ENCODE assay signal across 8 mouse cellular contexts in the genomic region with DNA sequence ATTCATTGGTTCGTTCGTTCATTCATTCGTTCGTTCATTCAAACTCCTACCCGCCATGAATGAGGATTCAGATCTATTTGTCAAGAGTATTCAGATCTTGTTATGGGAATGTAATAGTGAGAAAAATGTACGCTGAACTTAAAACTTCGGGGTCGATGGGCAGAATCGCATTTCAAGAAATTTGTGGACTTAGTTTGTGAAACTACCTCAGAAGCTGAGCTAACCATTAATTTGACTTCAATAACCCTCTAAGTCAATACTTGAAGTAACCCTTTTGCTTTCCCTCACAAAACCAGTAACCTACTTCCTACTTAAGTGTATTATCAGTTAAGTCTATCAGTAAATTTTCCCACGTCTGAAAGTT. TPM values are rescaled to one million over a fixed set of nuclear protein-coding genes. Genes with fewer than 3 reads are reported as not detected.
DNase-seq lines count a peak whose midpoint lies in the region; ATAC-seq and TF ChIP-seq lines count a peak whose summit lies in the region.

No protein-coding gene starts in this region.

- DNase-seq in heart, postnatal 10 days, result no peak
- DNase-seq in liver, embryonic 14.5 days (ENCODE audit: low read depth in 3 of 3, low spot score in 3 of 3), result no peak
- no peak for DNase-seq in spleen, postnatal 10 days (ENCODE audit: low spot score in 2 of 2)
- no peak for DNase-seq in gastrocnemius, postnatal 14 days
- DNase-seq in gastrocnemius, postnatal 36 days, result no peak

- H3K27ac ChIP-seq in heart, embryonic 11.5 days (ENCODE audit: low read depth, low read length), result no peak overlapping the region
- H3K27ac ChIP-seq in forebrain, embryonic 16.5 days (ENCODE audit: low read length), result peak overlapping the region; percentile 96
- no peak overlapping the region for H3K27ac ChIP-seq in liver, embryonic 14.5 days

- peak overlapping the region; percentile 74 for H3K4me2 ChIP-seq in heart, embryonic 11.5 days
- H3K4me2 ChIP-seq in forebrain, embryonic 16.5 days (ENCODE audit: low read length), result peak overlapping the region; percentile 70
- peak overlapping the region; percentile 69 for H3K4me2 ChIP-seq in liver, embryonic 14.5 days (ENCODE audit: low read depth)

- no peaks in the 10 kb centered on the region for H3K27me3 ChIP-seq in heart, embryonic 11.5 days (ENCODE audit: control insufficient read depth, insufficient read depth, low read length)
- H3K27me3 ChIP-seq in E14TG2a.4 (ENCODE audit: insufficient read depth, low read length), result peaks cover 11% of the 10 kb centered on the region
- no peaks in the 10 kb centered on the region for H3K27me3 ChIP-seq in forebrain, embryonic 16.5 days (replicated peaks; ENCODE audit: control insufficient read depth, insufficient read depth, low read length)
- peaks cover 4% of the 10 kb centered on the region for H3K27me3 ChIP-seq in liver, embryonic 14.5 days (ENCODE audit: control insufficient read depth, insufficient read depth, low read length)

- H3K4me1 ChIP-seq in heart, embryonic 11.5 days (ENCODE audit: control insufficient read depth, insufficient read depth, low read length), result peaks cover 6% of the 10 kb centered on the region; the same call in 1 of the 2 replicates
- peaks cover 17% of the 10 kb centered on the region for H3K4me1 ChIP-seq in E14TG2a.4 (replicated peaks; ENCODE audit: low read depth, low read length)
- H3K4me1 ChIP-seq in forebrain, embryonic 16.5 days (replicated peaks; ENCODE audit: control insufficient read depth, insufficient read depth, low read length), result peaks cover 26% of the 10 kb centered on the region
- H3K4me1 ChIP-seq in liver, embryonic 14.5 days (replicated peaks; ENCODE audit: control insufficient read depth in 2 of 2, insufficient read depth in 2 of 2, low read length in 1 of 2), result peaks cover 8 to 12% of the 10 kb centered on the region in 2 experiments

- H3K36me3 ChIP-seq in heart, embryonic 11.5 days (ENCODE audit: control insufficient read depth, insufficient read depth, low read length), result no peaks in the 10 kb centered on the region
- H3K36me3 ChIP-seq in E14TG2a.4 (ENCODE audit: insufficient read depth, low read length), result no peaks in the 10 kb centered on the region
- no peaks in the 10 kb centered on the region for H3K36me3 ChIP-seq in forebrain, embryonic 16.5 days (ENCODE audit: control insufficient read depth, insufficient read depth)
- H3K36me3 ChIP-seq in liver, embryonic 14.5 days (replicated peaks; ENCODE audit: control insufficient read depth, insufficient read depth, low read depth), result no peaks in the 10 kb centered on the region

- no peak for TF ChIP-seq EP300 in liver, embryonic 14.5 days (IDR thresholded peaks at IDR 0.05; ENCODE audit: low read depth)

- no peak for TF ChIP-seq CTCF in E14TG2a.4 (conservative IDR thresholded peaks at IDR 0.05; ENCODE audit: low read length)
- no peak for TF ChIP-seq CTCF in liver, embryonic 14.5 days (IDR thresholded peaks at IDR 0.05; ENCODE audit: low read depth)

- H3K9me3 ChIP-seq in heart, embryonic 11.5 days (replicated peaks; ENCODE audit: control insufficient read depth, low read length), result no peaks in the 10 kb centered on the region
- H3K9me3 ChIP-seq in E14TG2a.4 (ENCODE audit: low read length), result no peaks in the 10 kb centered on the region
- H3K9me3 ChIP-seq in forebrain, embryonic 16.5 days (ENCODE audit: control insufficient read depth, low read length), result no peaks in the 10 kb centered on the region
- no peaks in the 10 kb centered on the region for H3K9me3 ChIP-seq in liver, embryonic 14.5 days (ENCODE audit: control insufficient read depth, low read length)

- intact Hi-C loops in heart, postnatal 10 days (cut with DNase I), result loop anchor here (5.0 kb wide), 1 partner anchor 517 kb away; the partner anchor contains the start of genes D6Wsu163e and Rad51ap1
- intact Hi-C loops in gastrocnemius, postnatal 14 days (cut with DNase I; ENCODE audit: low total_unique reads), result no loop called here
- intact Hi-C loops in gastrocnemius, postnatal 36 days (cut with DNase I), result loop anchor here (10.0 kb wide), 1 partner anchor 510 kb away; no protein-coding TSS in a partner anchor

- ATAC-seq in heart, embryonic 11.5 days (replicated peaks; ENCODE audit: insufficient number of reproducible peaks, low FRiP score, low TSS enrichment), result no peak
- no peak for ATAC-seq in forebrain, embryonic 16.5 days
- no peak for ATAC-seq in liver, embryonic 14.5 days (ENCODE audit: insufficient read depth)

- WGBS in heart, embryonic 11.5 days (ENCODE audit: insufficient replicate concordance), result 50% methylated on average over 10 of the region's 10 CpGs
- WGBS in forebrain, embryonic 16.5 days, result 33% methylated on average over 10 of the region's 10 CpGs
- WGBS in liver, embryonic 14.5 days (ENCODE audit: insufficient replicate concordance), result 31% methylated on average over 10 of the region's 10 CpGs

- peak overlapping the region; percentile 92 for H3K9ac ChIP-seq in heart, embryonic 11.5 days (ENCODE audit: low read depth, low read length)
- peak overlapping the region; percentile 80 for H3K9ac ChIP-seq in forebrain, embryonic 16.5 days (replicated peaks; ENCODE audit: low read depth, low read length)
- peak overlapping the region; percentile 71 for H3K9ac ChIP-seq in liver, embryonic 14.5 days (replicated peaks)

- peak overlapping the region; percentile 72 for H3K4me3 ChIP-seq in heart, embryonic 11.5 days (ENCODE audit: low read depth, low read length)
- H3K4me3 ChIP-seq in E14TG2a.4 (replicated peaks; ENCODE audit: low read length), result peak overlapping the region; percentile 82
- H3K4me3 ChIP-seq in forebrain, embryonic 16.5 days (replicated peaks; ENCODE audit: low read length), result peak overlapping the region; percentile 71
- peak overlapping the region; percentile 75 to 94 for H3K4me3 ChIP-seq in liver, embryonic 14.5 days (ENCODE audit: insufficient read depth in 1 of 2, low read depth in 2 of 2, low read length in 2 of 2)

RNA-seq across cellular contexts. Expression of gene Parp11, which starts 7.7 kb away (rescaled TPM):
- polyA plus RNA-seq in heart, embryonic 11.5 days (2014; fragmentation: Nextera tagmentation; extraction: Ambion mirVana), result 19.9 and 23.6 TPM in 2 replicates
- total RNA-seq in heart, postnatal 10 days (2021), result 1 to 10 TPM; 8.5 to 10.0 TPM
- 83.5 and 89.7 TPM in 2 replicates for polyA plus RNA-seq in forebrain, embryonic 16.5 days (2015; fragmentation: Nextera tagmentation; extraction: Ambion mirVana)
- 4.2 and 5.7 TPM in 2 replicates for polyA plus RNA-seq in liver, embryonic 14.5 days (2012; rRNA removed)
- polyA plus RNA-seq in liver, embryonic 14.5 days (2014; fragmentation: Nextera tagmentation; extraction: Ambion mirVana), result 5.0 and 7.8 TPM in 2 replicates
- 1 to 10 TPM; 3.8 to 5.7 TPM for total RNA-seq in gastrocnemius, postnatal 14 days (2021)
- 1 to 10 TPM; 4.2 to 4.8 TPM for total RNA-seq in gastrocnemius, postnatal 36 days (2021)
